Mouse (Mus musculus) small intestine, adult 2 months (tissue): ENCODE data around the gene Abcg5.

Experiments used
- CTCF ChIP-seq: fragments of 200-500 bp; IDR thresholded peaks from 2 replicates; pipeline ENCODE4 v1.5.1; 2012; ENCODE audit warnings: low read depth, mild to moderate bottlenecking, control low read depth, inconsistent platforms, low read length, moderate library complexity, mixed read lengths; ENCODE audit not compliant: insufficient replicate concordance, insufficient read length; ENCODE audit errors: extremely low read depth
- POLR2A ChIP-seq: fragments of 200-500 bp; IDR thresholded peaks from 2 replicates; pipeline ENCODE4 v1.6.1; 2012; ENCODE audit warnings: low read depth, mild to moderate bottlenecking, control low read depth, inconsistent platforms, low read length, moderate library complexity

DNA sequence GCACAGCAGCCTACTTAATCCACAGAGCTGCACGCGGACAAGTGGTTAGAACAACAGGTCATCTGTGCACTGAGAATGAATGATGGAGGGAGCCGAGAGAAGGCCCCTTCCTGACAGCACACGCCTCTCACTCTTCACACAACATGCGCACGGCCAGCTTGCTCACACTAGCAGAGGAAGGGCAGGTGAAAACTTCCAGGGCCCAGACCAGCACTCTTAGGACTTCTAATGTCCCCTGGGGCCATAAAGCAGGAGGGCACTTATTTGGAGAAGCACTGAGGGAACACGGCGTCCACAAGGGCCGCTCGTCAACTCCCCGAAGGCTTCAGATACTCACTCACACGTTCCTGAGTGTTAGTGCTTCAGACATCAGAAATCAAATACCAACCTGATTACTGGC is 48.5 kb upstream of the Abcg5 start:
- TF ChIP-seq POLR2A (no peak), CTCF (no peak)
